Mouse (Mus musculus) heart, postnatal 0 days (tissue): Measurements from ENCODE around the gene Rpl27. TPM values are rescaled to one million over a fixed set of nuclear protein-coding genes. Genes with fewer than 3 reads are reported as not detected.

Experiments used
- ATAC-seq: fragments of 200-750 bp; cut with Nextera tagmentation; 2 replicates; pipeline ENCODE4 v1.8.0; 2017; ENCODE audit warnings: low read depth, moderate number of reproducible peaks, moderate library complexity; ENCODE audit not compliant: insufficient read depth
- DNase-seq: peaks from one replicate; pipeline ENCODE4 v3.0.0-alpha.2; 2016; ENCODE audit warnings: low spot score
- H3K27ac ChIP-seq: fragments of 300-500 bp; sonication (generic); 2 replicates; pipeline ENCODE4 v1.5.1; 2014; ENCODE audit warnings: low read depth, mild to moderate bottlenecking
- H3K27me3 ChIP-seq: fragments of 300-500 bp; sonication (generic); 2 replicates; pipeline ENCODE4 v1.6.1; 2014; ENCODE audit warnings: low read length, mixed read lengths; ENCODE audit not compliant: control insufficient read depth, insufficient read depth
- H3K36me3 ChIP-seq: fragments of 300-500 bp; sonication (generic); replicated peaks from 2 replicates; pipeline ENCODE4 v1.6.1; 2014; ENCODE audit warnings: low read length, mixed read lengths; ENCODE audit not compliant: control insufficient read depth, insufficient read depth
- H3K4me1 ChIP-seq: fragments of 300-500 bp; sonication (generic); 2 replicates; pipeline ENCODE4 v1.6.1; 2014; ENCODE audit warnings: antibody characterized with exemption; ENCODE audit not compliant: control insufficient read depth, insufficient read depth
- H3K4me2 ChIP-seq: fragments of 300-500 bp; sonication (generic); 2 replicates; pipeline ENCODE4 v1.6.1; 2014; ENCODE audit warnings: low read depth, mild to moderate bottlenecking, low read length, moderate library complexity
- H3K4me3 ChIP-seq: fragments of 300-500 bp; sonication (generic); 2 replicates; pipeline ENCODE4 v1.5.1; 2014; ENCODE audit warnings: low read depth, low read length
- H3K9ac ChIP-seq: fragments of 300-500 bp; sonication (generic); replicated peaks from 2 replicates; pipeline ENCODE4 v1.6.1; 2014; ENCODE audit warnings: low read depth, low read length, mixed read lengths
- H3K9me3 ChIP-seq: fragments of 300-500 bp; sonication (generic); replicated peaks from 2 replicates; pipeline ENCODE4 v1.6.1; 2016; ENCODE audit warnings: low read length; ENCODE audit not compliant: control insufficient read depth
- CTCF ChIP-seq: IDR thresholded peaks from 2 replicates; pipeline ENCODE4 v1.5.1; 2016; ENCODE audit warnings: antibody characterized with exemption, control low read depth, low read depth
- EP300 ChIP-seq: IDR thresholded peaks from 2 replicates; pipeline ENCODE4 v1.6.1; 2016; ENCODE audit warnings: antibody characterized with exemption, low read depth
- WGBS: fragments of 180-500 bp; shearing (Covaris S2); extraction: QIAGEN DNeasy Blood & Tissue Kit; methylation state at CpG from one replicate; pipeline ENCODE4 v1.1.7; 2014; 5-methylcytosine and 5-hydroxymethylcytosine counted together
- polyA plus RNA-seq: library from polyadenylated mRNA; unstranded; fragments of >200 nt; fragmentation: Nextera tagmentation; extraction: Ambion mirVana; gene quantifications from 2 replicates; pipeline ENCODE4 v1.2.1, GENCODE M21; 2015
- total RNA-seq: library from RNA; depleted of rRNA; stranded (reverse); fragments of >200 nt; gene quantifications from 2 replicates; pipeline ENCODE4 v1.2.3, GENCODE M21; 2014; ENCODE audit warnings: low replicate concordance

Gene Rpl27
- total and polyA plus RNA-seq, 2 experiments from 2014 or later = 248 to 796 TPM

- ATAC-seq (peak; percentile 69), DNase-seq (peak; percentile 73)
- H3K36me3 ChIP-seq = peaks cover 2% of the 10 kb centered on the region; the same call in 1 of the 2 replicates
- H3K4me2 ChIP-seq = peak overlapping the region; percentile 86
- no peaks in the 10 kb centered on the region for H3K9me3 ChIP-seq
- H3K27ac ChIP-seq = no peak overlapping the region
- H3K9ac ChIP-seq = peak overlapping the region; percentile 54
- TF ChIP-seq CTCF (peak; percentile 54), EP300 (no peak)
- H3K4me3 ChIP-seq = peak overlapping the region; percentile 65
- WGBS = 2% methylated on average over 48 of the region's 54 CpGs
- H3K4me1 ChIP-seq = 0 out of 2 replicates have a peak, but pooled peaks cover 6% of the 10 kb centered on the region
- H3K27me3 ChIP-seq = no peaks in the 10 kb centered on the region
These were observed 25.6 kb downstream of the Rpl27 start for GRCm38 (mm10) chr11:101467477-101468262.

- H3K4me2 ChIP-seq = peak overlapping the region; percentile 86
- ATAC-seq (no peak), DNase-seq (no peak)
- H3K36me3 ChIP-seq = no peaks in the 10 kb centered on the region
- H3K4me3 ChIP-seq = peak overlapping the region; percentile 65
- no peak for TF ChIP-seq EP300
- TF ChIP-seq CTCF = no peak
- no peaks in the 10 kb centered on the region for H3K27me3 ChIP-seq
- H3K9ac ChIP-seq = peak overlapping the region; percentile 54
- 0% methylated on average over 24 of the region's 31 CpGs for WGBS
- no peaks in the 10 kb centered on the region for H3K9me3 ChIP-seq
- no peak overlapping the region for H3K27ac ChIP-seq
- 0 out of 2 replicates have a peak, but pooled peaks cover 6% of the 10 kb centered on the region for H3K4me1 ChIP-seq
These were observed 26.2 kb downstream of the Rpl27 start for GRCm38 (mm10) chr11:101468263-101468688.

- H3K9me3 ChIP-seq = no peaks in the 10 kb centered on the region
- peak overlapping the region; percentile 54 for H3K9ac ChIP-seq
- H3K27ac ChIP-seq = no peak overlapping the region
- peak overlapping the region; percentile 65 for H3K4me3 ChIP-seq
- WGBS = 12% methylated on average over 13 of the region's 13 CpGs
- TF ChIP-seq CTCF = no peak
- TF ChIP-seq EP300 = no peak
- peak overlapping the region; percentile 86 for H3K4me2 ChIP-seq
- H3K27me3 ChIP-seq = no peaks in the 10 kb centered on the region
- 0 out of 2 replicates have a peak, but pooled peaks cover 6% of the 10 kb centered on the region for H3K4me1 ChIP-seq
- no peaks in the 10 kb centered on the region for H3K36me3 ChIP-seq
- DNase-seq (no peak), ATAC-seq (no peak)
These were observed 26.6 kb downstream of the Rpl27 start for GRCm38 (mm10) chr11:101468731-101469130.

- Histone ChIP-seq H3K4me1 (0 out of 2 replicates have a peak, but pooled peaks cover 6% of the 10 kb centered on the region), H3K4me2 (peak overlapping the region; percentile 86; the same call in 1 of the 2 replicates), H3K36me3 (no peaks in the 10 kb centered on the region), H3K27me3 (no peaks in the 10 kb centered on the region), H3K9me3 (no peaks in the 10 kb centered on the region), H3K27ac (no peak overlapping the region), H3K4me3 (no peak overlapping the region), H3K9ac (no peak overlapping the region)
- ATAC-seq (no peak), DNase-seq (no peak)
- TF ChIP-seq CTCF (no peak), EP300 (no peak)
- 51% methylated on average over 4 of the region's 4 CpGs for WGBS
These were observed 27.1 kb downstream of the Rpl27 start for GRCm38 (mm10) chr11:101469155-101469554.

- Histone ChIP-seq H3K4me2 (no peak overlapping the region), H3K9ac (no peak overlapping the region), H3K4me1 (0 out of 2 replicates have a peak, but pooled peaks cover 6% of the 10 kb centered on the region), H3K36me3 (no peaks in the 10 kb centered on the region), H3K27me3 (no peaks in the 10 kb centered on the region), H3K27ac (no peak overlapping the region), H3K4me3 (no peak overlapping the region), H3K9me3 (no peaks in the 10 kb centered on the region)
- no peak for DNase-seq
- WGBS = 34% methylated on average over 7 of the region's 7 CpGs
- no peak for TF ChIP-seq CTCF
- no peak for TF ChIP-seq EP300
- ATAC-seq = no peak
These were observed 28.1 kb downstream of the Rpl27 start for GRCm38 (mm10) chr11:101470206-101470605.
